In the genomic region with DNA sequence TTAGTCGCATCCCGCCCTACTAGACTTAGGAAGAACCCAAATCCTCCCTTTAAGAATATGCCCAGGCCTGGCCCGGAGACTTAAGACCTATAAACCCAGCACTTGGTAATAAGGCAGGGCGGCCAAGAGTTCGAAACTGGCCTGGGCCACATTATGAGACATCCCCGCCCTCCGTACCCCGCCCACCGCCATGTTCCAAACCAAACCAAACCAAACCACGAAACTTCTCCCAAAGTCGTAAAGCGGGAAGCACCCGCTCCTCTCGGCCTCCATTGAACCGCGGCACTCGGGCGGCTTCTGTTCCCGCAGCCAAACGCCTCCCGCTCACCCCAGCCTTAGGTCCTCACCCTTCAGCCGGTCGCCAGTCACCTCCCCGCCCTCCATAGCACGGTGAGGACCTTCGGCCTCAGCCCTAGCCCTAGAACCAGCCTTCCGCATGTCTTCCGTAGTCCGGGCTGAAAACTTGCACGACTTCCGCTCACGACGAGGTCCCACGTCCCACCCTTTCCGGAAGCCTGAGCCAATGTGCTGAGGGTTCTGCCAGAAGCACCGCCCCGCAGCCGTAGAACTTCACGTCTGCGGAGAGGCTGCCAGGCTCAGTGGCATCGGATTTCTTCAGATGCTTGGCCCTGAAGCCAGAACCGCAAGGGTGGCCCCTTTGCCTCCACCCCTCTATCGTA, we compare ENCODE assay signal across 7 mouse cellular contexts. TPM values are rescaled to one million over a fixed set of nuclear protein-coding genes. Genes with fewer than 3 reads are reported as not detected.
A peak's percentile ranks its signal among the peaks of the same experiment; 100 is the strongest.
DNase-seq lines count a peak whose midpoint lies in the region; ATAC-seq lines count a peak whose summit lies in the region.

A gene (minus strand): TSS at position 503 of the 680 bp plus-strand sequence.

- H3K36me3 ChIP-seq in intestine, embryonic 16.5 days (ENCODE audit: control insufficient read depth, insufficient read depth, low read length) = peaks cover 15% of the 10 kb centered on the region
- peaks cover 19% of the 10 kb centered on the region for H3K36me3 ChIP-seq in midbrain, embryonic 11.5 days (ENCODE audit: control insufficient read depth, insufficient read depth, low read length)

- H3K9ac ChIP-seq in intestine, embryonic 16.5 days (ENCODE audit: low read depth, low read length) = peak within 1 kb of the TSS; percentile 87
- H3K9ac ChIP-seq in midbrain, embryonic 11.5 days (ENCODE audit: low read length) = peak within 1 kb of the TSS; percentile 67

- H3K4me1 ChIP-seq in intestine, embryonic 16.5 days (ENCODE audit: control insufficient read depth, insufficient read depth, low read length) = peaks cover 18% of the 10 kb centered on the region
- H3K4me1 ChIP-seq in midbrain, embryonic 11.5 days (ENCODE audit: control insufficient read depth, insufficient read depth, low read length) = peaks cover 15% of the 10 kb centered on the region

- H3K27me3 ChIP-seq in intestine, embryonic 16.5 days (replicated peaks; ENCODE audit: control insufficient read depth, insufficient read depth, low read length) = no peaks in the 10 kb centered on the region
- H3K27me3 ChIP-seq in midbrain, embryonic 11.5 days (ENCODE audit: control insufficient read depth, insufficient read depth, low read length) = no peaks in the 10 kb centered on the region

- H3K4me2 ChIP-seq in intestine, embryonic 16.5 days (ENCODE audit: low read depth, low read length) = peak within 1 kb of the TSS; percentile 69
- peak within 1 kb of the TSS; percentile 76 for H3K4me2 ChIP-seq in midbrain, embryonic 11.5 days

- peak; percentile 88 for DNase-seq in adrenal gland, adult 8-10 months
- DNase-seq in embryo, embryonic 9.5 days (ENCODE audit: extremely low spot score) = peak; percentile 91
- peak; percentile 80 to 92 for DNase-seq in gastrocnemius, postnatal 4 days (ENCODE audit: low spot score in 2 of 2)
- DNase-seq in left cerebral cortex, postnatal 36 days (ENCODE audit: low spot score in 2 of 2) = peak; percentile 88 to 89
- DNase-seq in midbrain, embryonic 11.5 days (ENCODE audit: low spot score, missing footprints) = peak; percentile 98
- DNase-seq in skeletal muscle tissue, adult 2 months (ENCODE audit: low read depth, low spot score) = peak; percentile 92

- H3K9me3 ChIP-seq in intestine, embryonic 16.5 days (ENCODE audit: control insufficient read depth, low read length) = no peaks in the 10 kb centered on the region
- no peaks in the 10 kb centered on the region for H3K9me3 ChIP-seq in midbrain, embryonic 11.5 days (ENCODE audit: control insufficient read depth, low read length)

- peak within 1 kb of the TSS; percentile 89 for H3K27ac ChIP-seq in intestine, embryonic 16.5 days (ENCODE audit: low read length)
- H3K27ac ChIP-seq in midbrain, embryonic 11.5 days (ENCODE audit: low read depth, low read length) = peak within 1 kb of the TSS; percentile 45; the same call in 1 of the 2 replicates

- intact Hi-C loops in left cerebral cortex, postnatal 36 days (cut with DNase I) = loop anchor here (5.0 kb wide), 1 partner anchor 38 kb away; a partner anchor contains a TSS

- H3K4me3 ChIP-seq in intestine, embryonic 16.5 days (ENCODE audit: low read length) = peak within 1 kb of the TSS; percentile 84
- peak within 1 kb of the TSS; percentile 61 for H3K4me3 ChIP-seq in midbrain, embryonic 11.5 days (ENCODE audit: low read depth, low read length)

- peak; percentile 95 for ATAC-seq in intestine, embryonic 16.5 days
- peak; percentile 93 for ATAC-seq in midbrain, embryonic 11.5 days (ENCODE audit: low FRiP score)

- WGBS in intestine, embryonic 16.5 days = 1% methylated on average over 43 of the region's 43 CpGs
- WGBS in midbrain, embryonic 11.5 days = 1% methylated on average over 43 of the region's 43 CpGs

RNA-seq across cellular contexts. Expression of the gene that starts here (rescaled TPM):
- 10 to 100 TPM; 24.9 to 31.8 (median 30.6) TPM for total RNA-seq in adrenal gland, adult 8-10 months (2022)
- total RNA-seq in gastrocnemius, postnatal 4 days (2021) = 10 to 100 TPM; 17.9 to 21.6 TPM
- polyA plus RNA-seq in intestine, embryonic 16.5 days (2015; fragmentation: Nextera tagmentation; extraction: Ambion mirVana) = 64.8 and 67.4 TPM in 2 replicates
- total RNA-seq in left cerebral cortex, postnatal 36 days (2021) = 10 to 100 TPM; 14.9 to 16.5 TPM
- polyA plus RNA-seq in midbrain, embryonic 11.5 days (2014; fragmentation: Nextera tagmentation; extraction: Ambion mirVana) = 53.4 and 60.0 TPM in 2 replicates

Comparison
In these comparisons a context has a peak if more than half of its experiments do, and no peak if none do; other contexts are left out.
1. Peak in every context shown above with its lines: DNase-seq, ATAC-seq, H3K4me3 ChIP-seq and H3K27ac ChIP-seq.